Comparison of ENCODE assay signal across 10 mouse cellular contexts in genomic region chr1:88559258-88559657, GRCm38 (mm10). TPM values are rescaled to one million over a fixed set of nuclear protein-coding genes. Genes with fewer than 3 reads are reported as not detected.
DNase-seq lines count a peak whose midpoint lies in the region; ATAC-seq and TF ChIP-seq lines count a peak whose summit lies in the region.
"Had no signal": no experiment of that assay in that cellular context is flagged by ENCODE, and none has a peak within 500 bp of the region (broad histone marks: within the 10 kb centered on the region; RNA-seq: fewer than 3 reads in every experiment).

No protein-coding gene starts in this region.

- 0 out of 2 replicates have a peak, but pooled peaks cover 4% of the 10 kb centered on the region for H3K9me3 ChIP-seq in kidney, embryonic 15.5 days (replicated peaks)
- H3K9me3 ChIP-seq in neural tube, embryonic 11.5 days (ENCODE audit: control insufficient read depth, low read length) = no peaks in the 10 kb centered on the region

- peak overlapping the region; percentile 42 for H3K27ac ChIP-seq in kidney, embryonic 15.5 days
- no peak overlapping the region for H3K27ac ChIP-seq in neural tube, embryonic 11.5 days (ENCODE audit: low read depth, low read length)
- H3K27ac ChIP-seq in gastrocnemius, adult 2 months = no peak overlapping the region

- H3K9ac ChIP-seq in kidney, embryonic 15.5 days = no peak overlapping the region
- no peak overlapping the region for H3K9ac ChIP-seq in neural tube, embryonic 11.5 days (ENCODE audit: low read length)

- no peak for DNase-seq in kidney, postnatal 25 days
- DNase-seq in adrenal gland, postnatal 10 days = peak; percentile 78
- DNase-seq in heart, postnatal 4 days = peak; percentile 19
- peak; percentile 29 for DNase-seq in neural tube, embryonic 11.5 days (ENCODE audit: low spot score)
- no peak for DNase-seq in gastrocnemius, adult 2 months
- DNase-seq in spleen, postnatal 4 days (ENCODE audit: low spot score in 2 of 2) = no peak
- DNase-seq in natural killer cell, adult 2 months (ENCODE audit: low spot score in 2 of 2) = no peak

- intact Hi-C loops in gastrocnemius, adult 2 months (cut with DNase I) = no loop called here

- peak overlapping the region; percentile 40 for H3K4me2 ChIP-seq in kidney, embryonic 15.5 days
- no peak overlapping the region for H3K4me2 ChIP-seq in neural tube, embryonic 11.5 days (ENCODE audit: low read depth)

- peak; percentile 89 for ATAC-seq in kidney, embryonic 15.5 days (replicated peaks; ENCODE audit: low FRiP score)
- no peak for ATAC-seq in neural tube, embryonic 11.5 days (ENCODE audit: insufficient read depth, low FRiP score, low TSS enrichment)

- peaks cover 24% of the 10 kb centered on the region for H3K4me1 ChIP-seq in kidney, embryonic 15.5 days
- H3K4me1 ChIP-seq in neural tube, embryonic 11.5 days (ENCODE audit: control insufficient read depth, insufficient read depth, low read length) = no peaks in the 10 kb centered on the region

- H3K27me3 ChIP-seq in kidney, embryonic 15.5 days = no peaks in the 10 kb centered on the region
- H3K27me3 ChIP-seq in neural tube, embryonic 11.5 days (ENCODE audit: control insufficient read depth, insufficient read depth, low read length) = no peaks in the 10 kb centered on the region

- no peaks in the 10 kb centered on the region for H3K36me3 ChIP-seq in kidney, embryonic 15.5 days
- H3K36me3 ChIP-seq in neural tube, embryonic 11.5 days (ENCODE audit: control insufficient read depth, insufficient read depth, low read length) = no peaks in the 10 kb centered on the region

- TF ChIP-seq CTCF in gastrocnemius, adult 2 months (IDR thresholded peaks at IDR 0.05) = no peak

- WGBS in kidney, embryonic 15.5 days = 4% methylated on average over 7 of the region's 7 CpGs
- WGBS in neural tube, embryonic 11.5 days = 16% methylated on average over 7 of the region's 7 CpGs

- 0 out of 2 replicates have a peak overlapping the region, but pooled peaks have one; percentile 1 for H3K4me3 ChIP-seq in kidney, embryonic 15.5 days (replicated peaks)
- no peak overlapping the region for H3K4me3 ChIP-seq in neural tube, embryonic 11.5 days (ENCODE audit: low read depth, low read length)
- H3K4me3 ChIP-seq in gastrocnemius, adult 2 months = no peak overlapping the region

RNA-seq across cellular contexts. Expression of gene Glrp1, which starts 49.4 kb away (rescaled TPM):
- not detected in 2 replicates for polyA plus RNA-seq in kidney, embryonic 15.5 days (2015; fragmentation: Nextera tagmentation; extraction: Ambion mirVana)
- not detected for total RNA-seq in adrenal gland, postnatal 10 days (2021)
- total RNA-seq in heart, postnatal 4 days (2021) = not detected
- not detected in 2 replicates for polyA plus RNA-seq in neural tube, embryonic 11.5 days (2014; fragmentation: Nextera tagmentation; extraction: Ambion mirVana)
- not detected for total RNA-seq in gastrocnemius, adult 2 months (2021)
- total RNA-seq: MEL; monocyte, adult 5-6 weeks had no signal

Comparison
In these comparisons a context has a peak if more than half of its experiments do, and no peak if none do; other contexts are left out.
1. DNase-seq: peak in adrenal gland, postnatal 10 days (single experiment), heart, postnatal 4 days (single experiment) and neural tube, embryonic 11.5 days (single experiment); none in kidney, postnatal 25 days (0 of 2), gastrocnemius, adult 2 months (single experiment), spleen, postnatal 4 days (0 of 2) and natural killer cell, adult 2 months (0 of 2).